Mouse (Mus musculus): ENCODE results near the gene Hsd17b6.
A peak's percentile ranks its signal among the peaks of the same experiment; 100 is the strongest.

DNA sequence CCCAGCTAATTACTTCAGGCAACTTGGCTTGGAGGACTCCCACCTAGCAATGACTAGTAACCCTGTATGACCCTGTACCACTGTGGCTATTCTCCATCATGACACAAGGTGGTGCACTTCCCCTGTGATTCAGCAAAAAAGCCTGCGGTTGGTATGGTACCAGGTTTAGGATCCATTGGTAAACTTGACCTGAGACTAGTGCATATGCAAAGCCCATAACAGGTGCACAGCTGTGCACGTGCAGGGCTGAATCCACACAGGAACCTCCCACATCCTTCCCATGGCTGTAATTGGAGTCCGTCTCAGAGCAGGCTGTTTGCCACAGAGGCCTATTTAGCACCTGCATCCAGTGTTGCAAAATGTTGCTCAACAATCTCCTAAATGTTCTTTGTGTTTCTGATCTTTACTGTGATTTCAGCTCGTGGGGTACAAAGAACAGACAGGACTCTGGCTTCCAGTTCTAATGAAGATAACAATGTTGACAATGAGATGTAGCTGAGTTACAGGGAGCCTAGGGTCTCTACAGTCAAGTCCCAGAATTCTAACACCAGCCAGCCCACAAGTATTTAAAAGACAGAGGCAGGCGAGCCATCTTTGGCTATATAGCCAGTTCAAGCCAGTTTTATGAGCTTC lies 61.9 kb downstream of the Hsd17b6 start:
- TF ChIP-seq ZKSCAN1 (IDR thresholded peaks at IDR 0.05; ENCODE audit: borderline replicate concordance, low read depth, low read length): no peak
- peak; percentile 91 for TF ChIP-seq MAFK (IDR thresholded peaks at IDR 0.05; ENCODE audit: insufficient replicate concordance, low read length)
- peak; percentile 86 for TF ChIP-seq RAD21 (IDR thresholded peaks at IDR 0.05; ENCODE audit: low read depth, low read length)
- no peak for TF ChIP-seq EP300 (IDR thresholded peaks at IDR 0.05; ENCODE audit: low read length)
- TF ChIP-seq CTCF (conservative IDR thresholded peaks at IDR 0.05 in 1 of 2, IDR thresholded peaks at IDR 0.05 in 1 of 2; ENCODE audit: low read depth in 2 of 2, low read length in 2 of 2): peak; percentile 82 to 95
- no peak for TF ChIP-seq MAZ (IDR thresholded peaks at IDR 0.05; ENCODE audit: low read depth, low read length)

Data from CH12.LX (cell line).